Mouse (Mus musculus): Measurements from ENCODE around the gene Nrros.

Gene Nrros

DNA sequence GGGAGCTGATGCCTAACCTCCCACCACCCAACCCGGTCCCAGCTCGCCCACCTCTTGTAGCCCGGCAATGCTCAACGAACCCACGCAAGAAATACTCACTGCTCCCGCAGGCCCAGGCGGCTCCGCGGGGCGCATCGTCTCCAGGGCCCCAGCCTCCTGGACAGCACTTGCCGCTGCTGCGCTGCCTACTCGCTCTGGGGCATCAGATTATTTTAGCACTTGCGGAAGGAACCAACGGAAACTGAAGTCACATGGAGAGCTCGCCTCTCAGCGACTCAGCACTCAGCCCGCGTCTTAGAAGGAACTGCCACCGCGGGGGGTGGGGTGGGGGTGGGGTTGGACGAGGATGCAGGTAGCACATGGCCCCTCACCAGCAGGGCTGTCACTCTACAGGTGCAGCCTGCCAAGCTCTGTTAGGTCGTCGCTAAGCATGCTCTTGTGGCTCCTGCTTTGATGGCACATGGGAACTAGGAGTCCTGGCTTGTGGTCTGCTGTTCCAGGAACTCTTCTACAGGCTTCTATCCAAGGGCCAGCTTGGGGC lies at the start of gene Nrros:
Gene Nrros, minus strand, starts transcription at position 314 of the 541 bp plus-strand sequence.
- peak; percentile 79 for DNase-seq

DNA sequence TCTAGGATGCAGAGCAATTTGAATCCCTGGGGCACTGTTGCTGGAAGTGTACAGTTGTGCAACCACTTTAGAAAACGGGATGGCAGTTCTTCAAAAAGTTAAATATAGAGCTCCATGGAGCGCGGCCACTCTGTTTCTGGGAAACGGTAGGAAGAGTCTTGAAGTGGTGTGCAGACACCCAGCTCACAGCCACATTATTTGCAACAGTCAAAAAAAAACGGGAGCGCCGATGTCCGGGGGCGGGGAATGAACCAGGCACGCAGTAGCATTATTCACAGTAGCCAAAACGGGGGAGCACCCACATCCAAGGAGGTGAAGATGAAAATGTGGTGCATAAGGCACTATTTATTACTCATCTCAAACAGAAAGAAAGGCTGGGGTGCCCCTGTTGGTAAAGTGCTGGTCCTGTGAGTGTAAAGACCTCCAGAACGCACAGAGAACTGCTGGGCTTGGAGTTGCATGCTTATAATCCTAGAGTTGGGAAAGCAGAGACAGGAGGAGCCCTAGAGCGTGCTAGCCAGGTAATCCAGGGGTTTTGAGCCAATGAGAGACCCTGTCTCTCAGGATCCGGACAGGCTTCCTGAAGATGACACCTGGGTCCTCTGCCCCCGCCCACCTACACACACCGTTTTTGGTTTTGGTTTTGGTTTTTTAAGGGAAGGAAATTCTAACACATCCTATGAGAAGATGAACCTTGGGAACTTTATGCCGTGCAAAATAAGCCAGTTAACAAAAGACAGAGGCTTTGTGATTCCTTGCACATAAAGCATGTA lies 49.6 kb upstream of the Nrros start:
- DNase-seq, result no peak

DNA sequence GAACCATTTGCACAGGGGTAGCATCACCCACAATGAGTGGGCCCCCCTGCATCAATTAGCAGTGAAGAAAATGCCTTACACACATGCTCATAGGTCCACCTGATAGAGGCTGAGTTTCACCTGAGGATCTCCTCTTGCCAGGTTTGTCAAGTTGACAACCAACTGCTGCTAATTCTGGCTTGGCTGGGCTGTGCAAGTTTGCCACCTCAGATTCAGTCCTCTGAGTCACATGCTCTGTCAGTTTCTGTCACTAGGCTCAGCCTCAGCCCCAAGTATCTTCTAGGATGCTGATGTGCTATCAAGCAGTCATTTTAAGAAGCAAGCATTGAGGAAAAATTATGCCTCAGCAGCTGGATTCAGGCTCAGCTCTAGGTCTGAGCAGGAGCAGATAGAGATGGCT lies 48.8 kb upstream of the Nrros start:
- no peak for DNase-seq

DNA sequence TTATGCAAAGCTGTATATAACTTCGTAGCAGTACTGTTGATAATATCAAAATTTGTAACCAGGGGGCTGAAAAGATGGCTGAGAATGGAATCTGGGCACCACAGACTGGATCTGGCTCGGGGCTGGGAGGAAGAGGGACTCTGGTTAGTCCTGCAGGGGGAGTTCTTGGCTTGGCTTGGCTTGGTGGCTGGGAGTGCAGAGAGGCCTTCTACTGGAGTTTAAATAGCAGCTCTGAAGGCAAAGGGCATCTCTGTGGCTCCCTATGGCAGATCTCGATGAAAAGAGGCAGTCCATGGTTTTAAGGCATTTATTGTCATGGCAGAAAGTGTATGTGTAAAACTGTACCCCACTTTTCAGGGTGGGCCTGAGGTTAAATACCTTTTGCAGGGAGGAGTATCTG lies 39.5 kb upstream of the Nrros start:
- no peak for DNase-seq

DNA sequence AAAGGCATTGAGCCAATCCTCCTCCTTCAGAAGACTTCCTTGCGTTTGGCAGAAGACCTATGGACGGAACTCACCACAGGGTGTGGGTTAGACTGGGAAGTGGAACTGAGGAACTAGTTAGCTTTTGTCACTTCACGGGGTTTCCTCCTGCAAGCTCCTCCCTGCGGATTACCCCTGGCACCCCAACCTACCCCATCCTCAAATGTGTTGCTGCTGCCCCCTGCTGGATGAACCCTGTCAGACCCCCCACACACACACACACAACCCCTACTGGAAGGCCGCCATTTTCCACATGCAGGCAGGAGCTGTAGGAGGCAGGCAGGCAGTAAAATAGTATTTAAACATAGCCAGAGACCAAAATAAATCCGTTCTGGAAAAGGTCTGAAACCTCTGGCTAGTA lies 37.3 kb upstream of the Nrros start:
- peak; percentile 71 for DNase-seq

DNA sequence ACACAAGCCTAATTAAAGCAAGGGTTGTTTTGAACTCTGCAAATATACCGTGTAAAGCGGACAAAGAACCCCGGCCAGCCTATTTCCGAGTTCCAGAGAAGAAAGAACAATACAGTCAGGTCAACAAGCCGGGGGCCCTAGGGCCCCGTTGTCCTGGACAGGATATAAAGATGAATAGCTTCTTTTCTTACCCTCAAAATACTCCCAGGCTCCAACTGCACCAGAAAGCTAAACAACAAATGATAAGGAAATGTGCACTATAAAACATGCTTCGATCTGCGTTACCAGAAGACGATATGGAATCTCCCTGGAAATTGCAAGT lies 35.6 kb upstream of the Nrros start:
- no peak for DNase-seq

DNA sequence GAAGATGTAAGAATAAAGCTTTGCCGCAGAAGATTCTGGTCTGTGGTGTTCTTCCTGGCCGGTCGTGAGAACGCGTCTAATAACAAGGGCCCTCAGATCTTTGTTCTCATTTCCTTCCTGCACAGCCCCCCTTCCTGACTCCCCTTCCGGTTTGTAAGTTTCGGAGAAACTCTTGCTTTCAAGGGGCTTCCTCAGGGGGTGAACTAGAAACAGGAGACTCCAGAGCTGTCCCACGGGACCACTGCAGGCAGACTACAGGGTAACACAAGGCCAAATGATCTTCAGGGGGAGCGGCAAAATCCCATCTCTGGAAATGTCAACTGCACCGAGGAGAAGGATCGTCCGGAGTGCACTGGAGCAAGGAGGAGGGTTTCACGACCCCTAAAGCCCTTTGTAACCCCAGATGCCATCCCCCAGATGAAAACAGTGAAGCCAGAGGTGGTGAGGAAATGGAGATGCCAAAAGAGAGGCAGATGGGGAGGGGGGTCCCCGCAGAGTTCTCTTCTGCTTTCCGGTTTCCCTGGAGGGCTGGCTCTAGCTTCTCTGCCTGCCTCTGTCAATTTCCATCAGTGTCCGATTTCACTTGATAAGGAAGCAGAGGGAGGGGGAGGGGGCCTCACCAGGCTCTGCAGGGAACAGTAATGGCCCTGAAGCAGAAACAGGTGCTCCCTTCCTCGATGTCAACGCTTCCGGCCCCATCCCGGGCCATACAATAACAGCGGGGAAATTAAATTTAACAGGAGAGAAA lies 35.0 kb upstream of the Nrros start:
- no peak for DNase-seq

DNA sequence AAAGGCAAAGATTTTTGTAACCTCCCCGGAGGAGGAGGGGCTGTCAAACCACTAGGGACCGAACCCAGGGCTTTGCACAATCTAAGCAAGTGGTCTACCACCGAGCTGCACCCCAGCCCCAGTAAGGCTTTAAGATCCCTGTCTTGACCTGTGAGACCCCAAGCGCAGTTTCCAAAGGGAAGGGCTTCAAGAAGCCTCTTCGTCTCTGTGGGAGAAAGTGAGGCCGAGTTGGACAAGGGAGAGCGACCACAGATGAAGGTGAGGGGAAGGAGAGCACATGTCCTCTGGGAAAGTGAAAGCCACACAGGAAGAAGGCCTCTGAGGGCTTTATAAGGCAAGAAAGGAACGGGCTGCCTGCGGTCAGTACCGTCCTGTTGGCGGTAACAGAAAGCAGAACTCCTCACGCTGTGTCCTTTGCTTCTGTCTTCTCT lies 24.6 kb upstream of the Nrros start:
- DNase-seq, result peak; percentile 70

DNA sequence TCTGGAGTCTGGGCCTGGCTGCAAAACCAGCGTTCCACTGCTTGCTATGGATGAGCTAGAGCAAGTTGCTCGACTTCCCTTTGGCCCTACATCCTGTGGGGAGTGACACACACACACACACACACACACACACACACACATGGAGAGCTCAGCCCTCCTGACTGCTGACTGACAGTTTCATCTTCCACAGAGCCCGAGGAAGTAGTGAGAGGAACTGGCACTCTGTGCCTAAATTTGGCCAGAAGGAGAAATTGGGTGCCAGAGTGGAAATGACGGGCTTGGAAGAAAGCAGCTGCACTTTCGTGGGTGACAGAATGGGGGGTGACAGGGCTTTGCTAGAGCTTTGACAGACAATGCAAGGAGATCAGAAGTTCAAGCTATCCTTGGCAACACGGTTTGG lies 23.7 kb upstream of the Nrros start:
- peak; percentile 79 for DNase-seq

DNA sequence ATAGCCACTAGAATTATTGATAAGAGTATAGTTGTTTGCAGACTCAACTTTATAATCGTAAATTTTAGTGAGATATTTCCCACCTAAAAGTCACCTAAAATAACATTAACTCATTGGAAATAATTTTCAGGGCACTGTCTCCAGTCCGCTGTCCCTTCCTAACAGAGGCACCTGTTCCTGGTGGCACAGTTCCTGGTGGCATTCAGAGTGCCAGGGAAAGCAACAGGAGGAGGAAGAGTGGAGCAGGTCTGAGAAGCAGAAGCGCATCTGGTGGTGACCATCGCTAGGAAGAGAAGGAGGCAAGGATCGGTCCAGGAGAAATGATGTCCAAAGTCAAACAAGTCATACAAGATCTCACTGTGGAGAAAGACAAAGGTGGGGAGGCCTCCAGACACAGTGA lies 20.7 kb upstream of the Nrros start:
- DNase-seq, result no peak

DNA sequence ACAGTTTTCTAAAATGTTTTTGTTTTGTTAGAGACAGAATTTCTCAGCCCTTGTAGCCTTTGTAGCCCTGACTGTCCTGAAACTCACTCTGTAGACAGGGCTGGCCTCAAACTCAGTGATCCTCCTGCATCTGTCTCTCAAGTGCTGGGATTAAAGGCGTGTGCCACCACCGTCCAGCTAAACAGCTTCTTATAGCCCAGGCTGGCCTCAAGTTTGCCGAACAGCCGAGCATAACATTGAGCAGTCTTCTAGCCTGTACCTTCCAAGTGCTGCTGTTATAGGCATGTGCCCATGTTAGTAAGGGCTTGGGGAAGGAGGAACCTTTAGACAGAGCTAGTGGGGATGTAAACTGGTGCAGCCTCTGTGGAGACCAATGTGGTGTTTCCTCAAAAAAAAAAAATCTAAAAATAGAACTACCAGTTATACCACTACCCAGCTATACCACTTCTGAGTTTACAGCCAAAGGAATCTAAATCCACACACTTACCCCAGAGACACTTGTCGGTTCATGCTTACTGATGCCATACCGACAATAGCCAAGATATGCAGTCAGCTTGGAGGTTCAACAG lies 14.0 kb upstream of the Nrros start, which contains the start of gene Bex6:
Gene Bex6, plus strand, starts transcription at position 491 of the 569 bp plus-strand sequence.
- DNase-seq, result no peak

DNA sequence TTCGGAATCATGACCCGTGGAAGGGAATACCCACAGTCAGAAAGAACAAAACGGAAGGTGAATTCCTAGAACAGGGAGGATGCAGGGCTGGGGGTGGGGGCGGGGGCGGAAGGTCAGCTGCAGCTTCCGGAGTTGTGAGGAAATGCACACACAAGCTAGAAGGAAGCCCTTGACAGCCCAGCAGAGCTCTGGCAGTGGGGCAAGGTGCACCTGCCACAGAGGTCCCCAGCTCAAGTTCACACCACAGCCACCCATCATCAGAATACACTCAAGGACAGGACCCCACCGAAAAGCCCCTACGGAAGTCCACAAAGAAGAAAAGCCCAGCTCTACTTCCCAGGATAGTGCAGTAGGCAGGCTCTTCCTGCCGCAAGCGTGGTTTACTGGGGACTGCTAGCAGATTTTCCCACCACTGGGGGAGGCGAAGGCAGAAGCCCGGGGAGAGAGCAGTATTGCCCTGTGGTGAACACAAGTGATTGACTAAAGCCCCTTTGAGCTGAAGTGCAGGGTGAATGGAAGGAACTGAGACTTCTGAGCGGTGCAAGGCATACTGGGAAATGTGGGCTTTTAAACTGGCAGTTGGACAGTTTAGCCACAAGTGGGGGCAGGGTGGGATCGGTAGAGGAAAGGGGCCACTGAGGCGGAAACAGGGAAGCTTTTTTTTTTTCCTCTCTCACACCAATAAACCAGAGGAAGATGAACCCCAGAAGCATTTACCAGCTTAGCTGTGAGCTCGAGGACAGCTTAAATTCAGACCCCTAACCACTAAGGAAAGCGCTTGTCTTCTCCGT lies 11.7 kb upstream of the Nrros start:
- DNase-seq, result peak; percentile 46

DNA sequence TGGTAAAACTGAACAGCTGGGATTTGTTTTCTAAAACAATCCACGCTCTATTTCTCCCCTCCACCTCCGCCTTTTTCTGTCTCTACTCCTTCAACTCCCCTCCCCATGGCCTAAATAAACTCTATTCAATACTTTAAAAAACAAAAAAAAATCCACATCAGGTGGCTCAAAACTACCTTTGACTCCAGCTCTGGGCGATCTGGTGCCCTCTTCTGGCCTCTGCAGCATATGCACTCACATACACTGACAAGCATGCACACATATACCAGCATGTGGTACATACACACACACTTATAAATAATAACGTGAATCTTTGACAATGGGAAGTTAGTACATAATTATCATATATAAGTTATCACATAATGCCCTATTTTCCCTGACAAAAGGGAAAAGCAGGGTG lies 9.6 kb upstream of the Nrros start:
- DNase-seq, result no peak

DNA sequence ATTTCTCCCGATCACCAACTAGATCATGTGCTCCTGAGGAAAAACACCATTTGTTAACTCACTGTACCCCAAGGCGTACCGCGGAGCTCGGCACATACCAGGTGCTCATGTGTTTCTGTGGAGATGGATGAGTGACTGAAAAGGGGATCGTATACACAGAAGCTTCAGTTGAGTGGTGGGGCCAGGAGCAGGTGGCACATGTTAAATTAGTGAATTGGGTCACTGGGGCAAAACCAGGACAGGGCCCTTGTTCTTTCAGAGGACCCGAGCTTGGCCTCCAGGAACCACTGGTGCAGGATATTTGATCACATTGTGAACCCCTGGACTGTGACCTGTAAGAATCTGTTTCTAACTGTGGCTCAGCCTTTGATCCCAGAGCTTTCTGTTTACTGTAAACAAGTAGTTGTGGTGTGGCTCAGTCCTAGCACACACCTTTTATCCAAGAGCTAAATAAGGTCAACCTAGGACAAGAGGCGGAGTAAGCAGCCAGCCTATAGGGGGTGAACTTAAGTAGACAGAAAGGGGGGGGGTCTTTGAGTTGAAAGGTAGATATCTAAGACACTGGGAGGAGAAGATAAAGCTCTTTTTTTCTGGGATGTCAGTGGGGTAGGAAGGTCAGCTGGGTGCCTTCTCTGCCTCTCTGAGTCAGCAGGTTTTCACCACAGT lies 9.1 kb upstream of the Nrros start:
- no peak for DNase-seq

DNA sequence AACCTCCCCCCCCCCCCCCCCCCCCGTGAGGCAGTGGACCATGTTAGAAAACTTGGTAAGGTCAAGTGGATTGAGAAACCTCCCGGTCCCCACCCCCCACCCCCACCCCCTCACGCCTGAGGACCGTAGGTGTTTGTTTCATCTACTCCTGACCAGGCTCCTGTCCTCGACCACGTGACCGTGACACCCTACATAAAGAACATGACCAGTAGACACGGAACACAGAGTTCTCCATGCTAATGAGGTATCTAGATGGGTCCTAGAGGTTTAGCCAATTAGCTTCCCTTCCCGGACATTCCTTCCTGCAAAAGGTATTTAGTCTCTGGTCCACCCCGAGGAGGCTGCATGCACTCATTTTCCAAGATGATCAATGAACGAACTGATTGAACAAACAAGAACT lies 8.0 kb upstream of the Nrros start:
- DNase-seq, result no peak

DNA sequence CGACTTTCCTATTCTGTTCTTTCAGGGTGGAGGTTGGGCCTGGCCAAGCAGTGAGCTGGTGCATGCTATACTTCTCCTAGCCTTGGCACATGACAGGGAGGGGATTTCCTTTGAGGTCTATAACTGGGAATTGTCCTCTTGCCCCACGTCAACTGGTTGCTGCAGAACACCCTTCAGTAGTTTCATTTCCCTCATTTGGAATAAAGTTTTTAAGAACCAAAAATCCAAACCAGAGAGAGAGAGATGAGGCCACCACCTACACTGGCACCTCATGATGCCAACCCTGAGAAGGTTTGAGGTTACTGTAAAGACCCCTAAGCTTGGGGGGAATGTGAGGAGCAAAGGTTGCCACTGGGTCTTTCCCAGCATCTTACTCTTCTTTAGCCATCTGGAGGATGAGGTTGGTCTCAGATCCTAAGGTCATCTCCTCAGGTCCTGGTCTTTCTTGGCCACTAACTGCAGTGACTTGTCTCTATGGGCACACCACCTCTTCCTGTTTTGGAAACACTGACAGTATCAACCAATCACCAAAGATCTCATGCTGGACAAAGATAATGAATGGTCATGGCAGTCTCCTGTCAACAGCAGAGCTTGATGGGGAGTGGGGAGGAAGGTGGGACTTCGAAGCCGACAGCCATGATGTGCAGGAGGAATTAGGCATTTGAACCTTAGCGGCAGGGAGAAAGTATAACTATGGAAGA lies 5.8 kb upstream of the Nrros start:
- peak; percentile 33 for DNase-seq

DNA sequence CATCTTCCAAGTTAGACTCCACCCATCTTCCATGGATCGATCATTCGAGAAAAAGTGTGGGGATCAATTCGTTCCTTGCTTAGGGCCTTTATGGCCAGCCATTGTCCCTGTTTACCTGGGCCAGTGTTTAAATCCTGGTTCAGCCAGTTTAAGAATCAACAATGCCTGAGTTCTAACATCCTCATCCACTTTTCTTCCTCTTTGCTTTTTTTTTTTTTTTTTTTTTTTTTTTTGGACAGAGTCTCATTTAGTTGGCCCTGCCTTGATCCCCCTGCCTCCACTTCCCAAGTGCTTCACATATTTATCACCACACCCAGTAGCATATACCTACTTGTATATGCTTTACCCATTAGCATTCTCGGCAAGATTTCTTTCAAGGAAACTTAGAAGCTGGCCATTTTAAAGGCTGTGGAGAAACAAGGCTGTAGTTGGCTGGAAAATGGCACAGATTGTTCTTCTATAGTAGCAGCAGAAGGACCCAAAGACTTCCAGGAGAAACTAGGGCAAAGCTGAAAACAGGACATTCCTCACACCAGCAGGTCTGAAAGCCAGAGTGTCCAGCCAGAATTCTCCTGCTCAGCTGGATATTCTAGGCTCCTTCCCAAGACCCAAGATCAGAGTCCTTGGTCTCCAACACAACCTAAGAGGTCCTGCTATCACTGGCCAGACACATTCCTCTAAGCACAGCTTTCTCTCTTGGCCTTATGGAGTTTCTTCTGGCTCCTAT lies 2.6 kb upstream of the Nrros start:
- no peak for DNase-seq

DNA sequence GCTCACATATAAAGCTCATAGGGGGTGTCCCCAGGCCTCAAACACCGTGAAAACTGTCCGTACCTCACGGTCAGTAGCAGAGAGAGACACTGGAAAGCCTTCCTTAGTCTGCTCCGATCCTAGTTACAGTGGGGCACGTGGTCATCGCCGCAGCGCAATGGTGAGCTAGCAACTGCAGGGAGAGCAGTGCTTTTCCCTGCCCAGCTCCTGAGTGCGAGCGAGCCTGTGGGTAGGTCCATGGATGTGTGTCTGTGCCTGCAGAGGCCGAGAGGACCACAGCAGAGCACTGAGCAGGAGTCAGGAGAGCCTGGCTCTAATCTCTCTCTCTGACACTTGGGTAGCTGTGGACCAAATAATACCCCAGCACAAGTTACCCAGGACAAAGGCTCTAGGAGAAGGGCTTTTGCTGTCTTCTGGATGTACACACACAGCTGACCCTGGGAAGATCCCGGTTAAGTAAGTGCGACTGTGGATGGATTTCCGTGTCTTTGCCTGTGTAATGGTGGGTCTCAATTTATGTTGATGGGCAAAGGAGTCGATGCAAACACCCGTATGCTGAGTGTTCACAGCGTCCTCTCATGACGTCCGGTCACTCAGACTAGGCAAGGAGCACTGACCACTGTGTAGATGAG lies 882 bp downstream of the Nrros start:
- no peak for DNase-seq

DNA sequence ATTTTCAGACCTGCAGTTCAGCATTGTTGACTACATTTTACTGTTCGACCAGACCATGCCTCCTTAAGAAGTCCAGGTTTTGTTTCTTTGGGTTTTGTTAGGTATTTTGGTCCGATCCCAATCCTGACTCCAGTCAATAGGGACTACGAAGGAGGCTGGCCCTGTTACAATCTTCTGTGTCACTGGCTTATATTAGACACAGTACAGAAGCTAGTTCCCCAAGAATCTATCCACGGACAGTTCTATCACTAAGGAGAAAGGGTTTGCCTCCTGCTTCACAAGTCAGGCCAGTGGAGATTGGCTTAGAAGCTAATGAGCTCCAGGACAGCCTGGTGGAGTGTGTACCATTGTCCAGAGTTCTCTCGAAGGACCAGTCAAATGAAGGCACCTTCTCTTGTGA lies 1.5 kb downstream of the Nrros start:
- DNase-seq, result no peak

DNA sequence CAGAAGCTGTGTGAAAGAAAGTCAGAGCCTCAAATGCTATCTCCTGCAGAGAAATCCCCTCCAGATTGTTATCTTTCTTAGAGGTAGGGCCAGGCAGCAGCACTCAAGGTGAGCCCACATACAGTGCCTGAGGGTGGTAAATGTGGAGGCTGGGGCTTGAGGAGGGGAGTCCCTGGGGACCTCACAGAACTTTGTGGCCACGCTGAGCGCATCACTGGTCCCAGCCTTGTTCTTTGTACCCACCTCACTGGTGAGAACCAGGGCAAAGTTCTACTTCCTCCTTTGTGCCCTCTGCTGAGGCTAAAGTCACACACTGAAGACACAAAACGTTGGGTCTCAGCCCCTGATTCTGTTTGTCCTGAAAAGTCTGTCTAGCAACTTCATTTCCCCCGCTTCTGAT lies 2.0 kb downstream of the Nrros start:
- no peak for DNase-seq

All from layer of hippocampus, adult 9-11 months (tissue).